Mouse (Mus musculus) cerebellum, postnatal 25 days (tissue): ENCODE data around the gene Slc39a11.
A peak's percentile ranks its signal among the peaks of the same experiment; 100 is the strongest.

Experiments
- DNase-seq, 2 experiments: peaks; one replicate each; pipeline ENCODE4 v3.0.0; 2021; ENCODE audit warnings: mixed read lengths in 2 of 2

The Slc39a11 gene

GRCm38 (mm10) chr11:113330061-113330591 lies 319.8 kb downstream of the Slc39a11 start:
- DNase-seq, result no peak

GRCm38 (mm10) chr11:113327499-113328062 lies 322.3 kb downstream of the Slc39a11 start:
- DNase-seq, result no peak

- DNase-seq, result peak; percentile 70 to 80
Observed at GRCm38 (mm10) chr11:113326387-113327011, 323.4 kb downstream of the Slc39a11 start.

- DNase-seq, result no peak
Observed at GRCm38 (mm10) chr11:113321601-113322000, 328.3 kb downstream of the Slc39a11 start.

- DNase-seq, result no peak
Observed at GRCm38 (mm10) chr11:113309265-113309951, 340.5 kb downstream of the Slc39a11 start.

GRCm38 (mm10) chr11:113308256-113308941 lies 341.5 kb downstream of the Slc39a11 start:
- DNase-seq, result no peak

- DNase-seq, result no peak
Observed at GRCm38 (mm10) chr11:113303204-113303603, 346.7 kb downstream of the Slc39a11 start.

- no peak for DNase-seq
Observed at GRCm38 (mm10) chr11:113299492-113299891, 350.4 kb downstream of the Slc39a11 start.

GRCm38 (mm10) chr11:113297765-113298164 lies 352.1 kb downstream of the Slc39a11 start:
- peak; percentile 83 to 87 for DNase-seq

- DNase-seq, result no peak
Observed at GRCm38 (mm10) chr11:113296912-113297625, 352.8 kb downstream of the Slc39a11 start.

GRCm38 (mm10) chr11:113296162-113296561 lies 353.7 kb downstream of the Slc39a11 start:
- peak; percentile 76 to 89 for DNase-seq

- peak in 1 of 2 experiments; percentile 14 for DNase-seq
Observed at GRCm38 (mm10) chr11:113294518-113294917, 355.4 kb downstream of the Slc39a11 start.

GRCm38 (mm10) chr11:113292906-113293614 lies 356.8 kb downstream of the Slc39a11 start:
- no peak for DNase-seq

GRCm38 (mm10) chr11:113291781-113292714 lies 357.8 kb downstream of the Slc39a11 start:
- no peak for DNase-seq

- no peak for DNase-seq
Observed at GRCm38 (mm10) chr11:113290911-113291310, 359.0 kb downstream of the Slc39a11 start.

- DNase-seq, result no peak
Observed at GRCm38 (mm10) chr11:113284951-113285741, 364.7 kb downstream of the Slc39a11 start.

- peak in 1 of 2 experiments; percentile 53 for DNase-seq
Observed at GRCm38 (mm10) chr11:113283376-113283811, 366.5 kb downstream of the Slc39a11 start.

- DNase-seq, result no peak
Observed at GRCm38 (mm10) chr11:113278238-113278637, 371.6 kb downstream of the Slc39a11 start.

- DNase-seq, result no peak
Observed at GRCm38 (mm10) chr11:113277034-113277612, 372.8 kb downstream of the Slc39a11 start.
